Mouse (Mus musculus) embryonic fibroblast, embryonic 13.5 days (primary cell): ENCODE results near the gene Tcf20. TPM values are rescaled to one million over a fixed set of nuclear protein-coding genes. Genes with fewer than 3 reads are reported as not detected.

ENCODE experiments used
- H3K27ac ChIP-seq: 2 replicates; pipeline ENCODE4 v1.5.1; 2012; ENCODE audit warnings: low read length, control low read depth, inconsistent platforms; ENCODE audit not compliant: insufficient read depth
- H3K4me1 ChIP-seq: 2 replicates; pipeline ENCODE4 v1.6.1; 2011; ENCODE audit warnings: low read length; ENCODE audit not compliant: control insufficient read depth, insufficient read depth
- H3K4me3 ChIP-seq: 2 replicates; pipeline ENCODE4 v1.5.1; 2011; ENCODE audit warnings: mild to moderate bottlenecking, control low read depth, low read length; ENCODE audit not compliant: insufficient read depth
- CTCF ChIP-seq: IDR thresholded peaks from 2 replicates; pipeline ENCODE4 v1.5.1; 2011; ENCODE audit warnings: mild to moderate bottlenecking, control low read depth, low read length, moderate library complexity, borderline replicate concordance; ENCODE audit not compliant: insufficient read depth
- POLR2A ChIP-seq: IDR thresholded peaks from 2 replicates; pipeline ENCODE4 v1.6.1; 2011; ENCODE audit warnings: low read depth, mild to moderate bottlenecking, control low read depth, low read length, moderate library complexity
- polyA plus RNA-seq: library from polyadenylated mRNA; stranded (reverse); fragments of >200 nt; gene quantifications from 2 replicates; pipeline ENCODE4 v1.2.4, GENCODE M21; 2011; ENCODE audit warnings: low read depth; ENCODE audit not compliant: missing spikeins, insufficient read length

Gene Tcf20
- polyA plus RNA-seq, 1 experiment: 56.9 TPM

- no peak overlapping the region for H3K27ac ChIP-seq
- no peak for TF ChIP-seq POLR2A
- TF ChIP-seq CTCF: no peak
- peaks cover 14% of the 10 kb centered on the region for H3K4me1 ChIP-seq
- no peak overlapping the region for H3K4me3 ChIP-seq
These were observed 5.8 kb downstream of the Tcf20 start for GRCm38 (mm10) chr15:82981676-82982520.

- no peak for TF ChIP-seq CTCF
- TF ChIP-seq POLR2A: no peak
- Histone ChIP-seq H3K4me1 (peaks cover 14% of the 10 kb centered on the region), H3K4me3 (no peak overlapping the region), H3K27ac (no peak overlapping the region)
These were observed 8.1 kb downstream of the Tcf20 start for GRCm38 (mm10) chr15:82979531-82979930.

- no peak for TF ChIP-seq CTCF
- Histone ChIP-seq H3K27ac (no peak overlapping the region), H3K4me1 (no peaks in the 10 kb centered on the region), H3K4me3 (no peak overlapping the region)
These were observed 13.2 kb downstream of the Tcf20 start for GRCm38 (mm10) chr15:82974471-82974870.

- H3K4me3 ChIP-seq: no peak overlapping the region
- peaks cover 5% of the 10 kb centered on the region; the same call in 1 of the 2 replicates for H3K4me1 ChIP-seq
- H3K27ac ChIP-seq: no peak overlapping the region
- TF ChIP-seq POLR2A (no peak), CTCF (no peak)
These were observed 18.4 kb downstream of the Tcf20 start for GRCm38 (mm10) chr15:82969206-82969721.

GRCm38 (mm10) chr15:82968449-82968848 lies 19.2 kb downstream of the Tcf20 start:
- no peak for TF ChIP-seq CTCF
- TF ChIP-seq POLR2A: no peak
- H3K4me1 ChIP-seq: peaks cover 5% of the 10 kb centered on the region; the same call in 1 of the 2 replicates
- H3K27ac ChIP-seq: no peak overlapping the region
- no peak overlapping the region for H3K4me3 ChIP-seq

- H3K27ac ChIP-seq: no peak overlapping the region
- TF ChIP-seq POLR2A: no peak
- TF ChIP-seq CTCF: no peak
- peaks cover 5% of the 10 kb centered on the region; the same call in 1 of the 2 replicates for H3K4me1 ChIP-seq
- H3K4me3 ChIP-seq: no peak overlapping the region
These were observed 19.7 kb downstream of the Tcf20 start for GRCm38 (mm10) chr15:82967947-82968346.

GRCm38 (mm10) chr15:82964266-82964825 lies 23.3 kb downstream of the Tcf20 start:
- TF ChIP-seq CTCF (no peak), POLR2A (no peak)
- no peak overlapping the region for H3K4me3 ChIP-seq
- H3K27ac ChIP-seq: no peak overlapping the region
- H3K4me1 ChIP-seq: peaks cover 5% of the 10 kb centered on the region; the same call in 1 of the 2 replicates

- peak overlapping the region; percentile 8; the same call in 1 of the 2 replicates for H3K4me3 ChIP-seq
These were observed 24.0 kb downstream of the Tcf20 start for GRCm38 (mm10) chr15:82963556-82964156.

GRCm38 (mm10) chr15:82963090-82963489 lies 24.6 kb downstream of the Tcf20 start:
- Histone ChIP-seq H3K4me3 (peak overlapping the region; percentile 31), H3K27ac (no peak overlapping the region), H3K4me1 (no peaks in the 10 kb centered on the region)
- TF ChIP-seq POLR2A: no peak

More at GRCm38 (mm10) chr15:82963556-82964156, 24.0 kb downstream of the Tcf20 start:
- TF ChIP-seq POLR2A (no peak), CTCF (no peak)
- Histone ChIP-seq H3K27ac (no peak overlapping the region), H3K4me1 (0 out of 2 replicates have a peak, but pooled peaks cover under 1% of the 10 kb centered on the region)

- Histone ChIP-seq H3K4me1 (no peaks in the 10 kb centered on the region), H3K4me3 (no peak overlapping the region), H3K27ac (no peak overlapping the region)
- TF ChIP-seq CTCF (no peak), POLR2A (no peak)
These were observed 25.1 kb downstream of the Tcf20 start for GRCm38 (mm10) chr15:82962536-82962935.
